Mouse (Mus musculus): ENCODE measurements around the gene Pak1. TPM values are rescaled to one million over a fixed set of nuclear protein-coding genes. Genes with fewer than 3 reads are reported as not detected.
"Not testable (repeated sequence)": the region's sequence is repeated elsewhere in the genome, so short reads cannot be mapped to it uniquely, and the experiment has no call there.

Pak1 gene
- total RNA-seq, 2 experiments from 2014 or later = 1.2 to 1.3 TPM

DNA sequence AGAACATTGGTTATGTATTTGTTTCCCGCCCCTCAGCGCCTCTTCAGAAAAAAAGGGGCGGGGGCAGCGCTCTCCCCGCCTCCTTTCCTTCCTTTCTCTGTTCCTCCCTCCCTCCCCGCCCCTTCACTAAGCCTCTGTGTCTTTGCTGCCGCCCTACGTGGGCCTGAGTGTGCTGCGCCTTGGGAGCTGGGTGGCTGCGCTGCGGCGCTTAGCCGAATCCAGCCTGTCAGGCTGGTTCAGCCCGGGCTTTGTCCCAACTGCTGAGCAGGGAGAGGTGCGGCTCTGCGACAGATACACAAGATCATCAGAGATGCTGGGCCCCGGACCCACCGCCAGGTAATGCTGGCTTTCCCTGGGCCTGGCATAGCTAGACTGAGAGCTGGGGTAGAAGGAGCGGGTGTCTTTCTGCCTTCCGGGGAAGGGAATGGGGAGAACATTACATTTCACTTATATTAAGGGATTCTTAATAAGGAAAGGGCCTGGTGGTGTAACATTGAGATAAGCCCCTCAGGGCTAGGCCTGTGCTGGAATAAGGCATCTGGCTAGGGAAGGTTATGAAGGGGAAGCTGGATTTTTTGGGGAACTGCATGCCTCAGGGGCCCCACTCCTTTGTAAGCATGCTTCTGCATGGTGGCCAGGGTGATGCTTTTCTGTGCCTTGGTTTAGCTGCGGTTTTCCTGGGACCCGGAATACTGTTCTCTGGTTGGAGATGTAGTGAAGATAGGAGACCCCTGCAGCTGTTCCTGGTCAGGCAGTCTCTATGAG, 54.6 kb downstream of the Pak1 start:
- peak; percentile 2 for DNase-seq (ENCODE audit: low spot score)
- intact Hi-C loops (cut with DNase I) = loop anchor here (5.0 kb wide), 1 partner anchor 91 kb away; no protein-coding TSS in a partner anchor

DNA sequence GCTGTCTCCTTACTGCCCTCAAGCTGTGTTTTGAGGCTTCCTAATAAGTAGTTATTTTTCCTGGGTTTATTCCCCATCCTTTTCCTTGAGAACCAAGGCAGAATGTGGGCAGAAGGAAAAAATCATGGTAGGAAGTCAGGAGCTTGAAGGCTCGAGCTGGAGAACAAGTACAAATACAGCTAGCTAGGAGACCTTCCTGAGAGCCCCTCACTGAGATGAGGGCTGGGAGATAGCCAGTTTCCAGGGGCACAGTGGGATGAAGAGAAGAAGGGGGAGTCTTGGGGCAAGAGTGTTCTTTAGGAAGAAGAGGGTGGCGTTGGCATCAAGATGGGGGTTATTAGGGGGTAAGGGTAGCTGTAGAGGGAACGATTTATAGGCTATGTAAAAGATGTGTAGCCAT, 56.1 kb downstream of the Pak1 start:
- intact Hi-C loops (cut with DNase I) = loop anchor here (5.0 kb wide), 1 partner anchor 92 kb away; no protein-coding TSS in a partner anchor
- no peak for DNase-seq (ENCODE audit: low spot score)

DNA sequence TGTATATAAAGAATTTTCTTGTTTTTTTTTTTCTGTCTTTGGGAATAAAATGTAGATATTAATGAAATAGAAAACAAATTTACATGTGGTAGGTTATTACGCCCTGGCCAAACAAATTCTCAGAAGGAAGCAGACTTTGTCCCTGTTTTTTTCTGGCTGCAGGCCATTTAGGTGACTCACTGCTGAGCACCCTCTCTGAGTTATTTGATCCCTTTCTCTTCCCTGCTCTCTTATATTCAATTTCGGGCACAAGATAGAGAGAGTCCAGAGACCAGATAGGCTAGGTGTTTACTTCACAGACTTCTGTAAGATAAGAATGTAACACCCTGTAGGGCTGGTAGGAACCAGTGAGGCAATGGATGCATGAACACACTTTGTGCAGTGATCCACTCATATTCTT, 57.2 kb downstream of the Pak1 start:
- no peak for DNase-seq (ENCODE audit: low spot score)
- intact Hi-C loops (cut with DNase I) = no loop called here

DNA sequence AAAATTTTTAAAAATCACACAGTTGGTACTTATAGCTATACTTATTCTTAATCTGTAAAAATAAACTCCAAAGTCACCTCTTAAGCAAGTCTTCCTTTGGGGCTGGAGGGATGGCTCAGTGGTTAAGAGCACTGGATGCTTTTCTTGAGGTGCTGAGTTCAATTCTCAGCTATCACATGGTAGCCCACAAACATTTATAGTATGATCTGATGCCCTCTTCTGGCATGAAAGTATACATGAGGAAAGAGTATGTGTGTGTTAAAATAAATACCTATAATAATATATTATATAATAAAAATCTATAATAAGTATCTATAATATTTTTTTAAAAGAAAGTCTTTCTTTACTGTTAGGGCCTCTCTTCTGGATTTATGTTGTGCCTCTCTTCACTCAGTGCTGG, 58.2 kb downstream of the Pak1 start:
- intact Hi-C loops (cut with DNase I) = no loop called here
- DNase-seq (ENCODE audit: low spot score) = no peak

DNA sequence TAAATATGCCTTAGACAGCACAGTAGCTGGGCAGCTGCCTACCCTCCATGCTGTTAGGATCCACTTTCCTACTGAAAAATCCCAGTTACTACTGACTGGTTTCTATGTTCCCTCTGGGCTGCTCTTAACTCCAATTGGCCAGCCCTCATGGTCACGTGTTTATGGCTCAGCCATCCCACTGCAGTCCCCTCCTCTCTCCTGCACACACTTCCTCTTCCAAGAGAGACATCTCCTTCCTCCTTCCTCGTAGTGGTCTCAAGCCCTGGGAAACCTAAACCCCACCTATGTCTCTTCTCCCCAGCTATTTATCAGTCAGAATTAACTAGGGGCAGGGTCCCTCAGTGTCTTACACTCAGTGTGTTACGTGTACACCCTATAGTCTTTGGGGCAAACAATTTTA, 61.2 kb downstream of the Pak1 start:
- DNase-seq (ENCODE audit: low spot score); intact Hi-C loops (cut with DNase I): not testable (repeated sequence)

DNA sequence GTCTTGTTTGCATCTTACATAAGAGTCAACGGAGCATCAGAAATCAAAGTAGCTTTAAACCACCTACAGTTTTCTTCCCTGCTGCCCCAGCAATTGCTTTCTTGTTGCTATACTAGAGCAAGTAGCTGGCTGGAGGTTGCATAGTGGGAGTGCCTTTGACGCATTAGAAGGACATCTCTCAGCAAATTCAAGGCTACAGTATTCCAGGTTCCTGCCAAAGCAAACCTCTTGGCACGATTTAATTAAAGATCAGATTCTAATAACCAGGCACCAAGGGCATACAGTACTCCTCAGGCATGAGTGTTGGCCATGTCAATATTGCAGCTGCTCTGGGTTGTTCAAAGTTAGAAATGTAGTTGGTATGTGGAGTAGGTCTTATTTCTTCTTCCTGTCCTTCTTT, 62.0 kb downstream of the Pak1 start:
- no peak for DNase-seq (ENCODE audit: low spot score)
- intact Hi-C loops (cut with DNase I) = no loop called here

DNA sequence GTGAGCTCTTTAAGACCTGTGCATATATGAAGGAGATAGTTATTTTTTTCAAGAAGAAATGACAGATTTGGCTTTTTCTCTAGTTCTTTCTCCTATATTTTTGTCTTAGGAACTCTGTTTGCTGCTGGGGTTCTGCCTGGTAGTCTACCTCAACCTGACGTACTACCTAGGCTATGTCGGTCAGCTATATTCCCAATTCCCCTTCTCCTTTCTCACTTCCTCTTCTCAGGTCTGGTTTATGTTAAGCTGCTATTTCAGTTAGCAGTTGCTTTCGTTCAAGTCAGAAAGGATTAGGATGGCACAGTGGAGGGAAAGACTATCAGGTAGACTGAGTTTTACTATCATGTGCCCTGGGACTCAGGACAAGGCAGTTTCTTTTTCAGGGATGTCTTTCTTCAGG, 75.2 kb downstream of the Pak1 start:
- intact Hi-C loops (cut with DNase I) = no loop called here
- no peak for DNase-seq (ENCODE audit: low spot score)

DNA sequence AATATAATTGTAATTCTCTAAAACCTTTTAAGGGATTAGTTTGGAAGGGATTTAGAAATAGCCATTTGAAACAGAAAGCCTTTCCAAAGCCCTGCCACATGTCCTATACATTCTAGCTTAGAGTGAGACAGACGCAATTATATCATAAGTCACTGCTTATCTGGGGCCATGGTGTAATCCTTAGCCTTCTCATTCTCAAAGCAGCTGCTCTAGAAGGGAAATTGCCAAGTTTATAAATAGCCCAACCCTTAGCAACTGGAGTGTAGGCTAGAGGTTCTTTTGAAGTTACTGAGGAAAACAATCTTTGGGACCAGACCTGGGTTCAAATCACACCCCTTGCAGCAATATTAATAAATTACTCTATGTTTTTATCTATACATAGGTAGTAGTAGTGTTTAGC, 76.2 kb downstream of the Pak1 start:
- no peak for DNase-seq (ENCODE audit: low spot score)
- intact Hi-C loops (cut with DNase I) = no loop called here

DNA sequence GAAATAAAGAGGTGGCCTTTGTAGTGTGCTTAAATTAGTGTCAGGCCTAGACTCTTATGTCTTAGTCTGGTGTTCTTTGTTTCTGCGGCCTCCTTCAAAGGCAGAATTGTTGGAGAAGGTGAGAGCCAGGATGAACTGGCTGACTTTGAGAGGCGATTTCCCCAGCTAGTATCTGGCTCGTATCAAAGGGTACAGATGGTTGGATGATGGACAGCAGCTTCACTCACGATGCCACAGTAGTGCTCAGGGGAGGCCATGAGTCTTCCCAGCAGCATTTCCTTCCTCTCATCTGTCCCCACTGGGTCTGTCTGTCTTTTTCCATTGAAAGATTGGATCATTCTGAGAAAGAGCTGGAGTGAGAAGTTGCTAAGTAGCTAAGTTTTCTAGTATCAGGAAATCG, 79.5 kb downstream of the Pak1 start:
- intact Hi-C loops (cut with DNase I) = no loop called here

DNA sequence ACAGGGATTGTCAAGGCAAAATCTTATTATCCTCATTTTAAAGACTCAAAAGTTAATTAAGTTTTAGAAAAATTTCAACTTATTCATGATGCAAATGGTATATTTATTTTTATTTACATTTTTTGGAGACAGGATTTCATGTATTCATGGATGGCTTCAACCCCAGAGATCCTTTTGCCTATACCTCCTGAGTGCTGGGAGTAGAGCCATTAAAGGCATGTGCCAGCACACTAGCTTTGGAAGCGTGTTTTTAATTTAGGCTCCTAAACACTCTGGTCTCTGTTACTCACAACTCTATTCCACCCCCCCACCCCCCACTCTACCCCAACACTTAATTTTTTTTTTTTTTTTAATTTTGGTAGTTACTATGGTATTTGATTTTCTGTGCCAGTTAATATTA, 80.4 kb downstream of the Pak1 start:
- DNase-seq (ENCODE audit: low spot score) = no peak
- intact Hi-C loops (cut with DNase I) = no loop called here

More for the DNA sequence above, 79.5 kb downstream of the Pak1 start:
- no peak for DNase-seq (ENCODE audit: low spot score)

DNA sequence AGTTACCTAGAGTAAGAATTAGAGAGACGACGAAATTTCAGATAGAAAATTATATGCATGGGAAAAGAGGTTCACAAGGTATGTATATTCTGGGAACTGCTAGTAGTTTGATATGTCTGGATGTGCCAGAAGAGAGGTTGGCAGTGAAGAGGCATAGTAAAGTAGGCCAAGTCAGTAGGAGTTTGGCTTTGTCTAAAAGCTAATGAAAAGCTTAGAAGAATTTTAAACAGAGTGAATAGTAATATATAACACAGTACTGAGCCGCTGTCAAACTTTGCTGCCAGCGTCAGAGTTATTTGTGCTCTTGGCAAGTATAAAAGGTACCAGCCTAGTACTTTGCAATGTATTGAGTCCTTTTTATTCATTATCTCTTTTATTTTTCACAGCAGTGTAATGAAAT, 84.1 kb downstream of the Pak1 start:
- intact Hi-C loops (cut with DNase I) = no loop called here
- no peak for DNase-seq (ENCODE audit: low spot score)

DNA sequence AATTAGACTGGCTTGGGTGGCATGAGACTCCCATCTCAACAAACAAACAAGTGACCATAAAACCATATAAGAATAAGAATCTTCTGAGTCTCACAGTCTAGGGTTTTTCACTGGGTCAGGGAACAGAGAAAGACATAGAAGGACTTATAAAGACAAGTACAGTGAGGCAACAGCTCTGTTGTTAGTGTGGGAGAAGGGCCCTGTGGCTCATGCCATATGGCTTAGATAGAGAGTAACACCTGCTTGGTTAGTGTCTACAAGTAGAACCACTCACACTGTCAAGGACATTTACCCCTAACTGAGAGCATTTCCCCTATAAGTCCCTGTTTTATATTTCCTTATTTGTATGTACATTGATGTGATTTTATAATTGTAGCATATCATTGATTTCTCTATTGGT, 85.0 kb downstream of the Pak1 start:
- intact Hi-C loops (cut with DNase I) = no loop called here
- DNase-seq (ENCODE audit: low spot score) = no peak

DNA sequence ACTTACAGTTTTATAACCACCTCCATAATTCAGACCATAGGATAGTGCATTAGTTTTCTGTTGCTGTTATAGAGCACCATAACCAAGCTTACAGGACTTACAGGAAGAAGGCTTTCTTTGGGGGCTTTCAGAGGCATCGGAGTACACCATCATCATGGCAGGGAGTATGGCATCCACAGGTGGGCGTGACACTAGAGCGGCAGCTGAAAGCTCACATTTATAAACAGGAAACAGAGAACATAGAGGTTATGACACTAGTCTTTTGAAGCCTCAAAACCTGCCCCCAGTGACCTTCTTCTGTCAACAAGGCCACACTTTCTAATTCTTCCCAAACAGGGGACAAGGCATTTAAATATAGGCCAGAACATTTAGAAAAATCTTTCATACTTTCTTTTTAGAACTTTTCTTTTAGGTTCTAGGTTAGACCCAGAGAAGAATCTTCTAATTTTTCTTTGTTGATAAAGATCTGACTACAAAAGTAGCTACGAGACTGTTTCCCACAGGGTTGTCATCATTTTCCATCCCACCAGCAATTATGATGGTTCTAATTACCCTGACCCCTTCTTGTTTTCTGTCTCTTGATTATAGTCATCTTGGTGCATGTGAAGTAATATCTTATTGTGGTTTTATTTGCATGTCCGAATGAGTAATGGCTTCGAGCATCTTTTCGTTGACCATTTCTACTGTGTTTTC, 89.7 kb downstream of the Pak1 start:
- intact Hi-C loops (cut with DNase I) = no loop called here
- no peak for DNase-seq (ENCODE audit: low spot score)

DNA sequence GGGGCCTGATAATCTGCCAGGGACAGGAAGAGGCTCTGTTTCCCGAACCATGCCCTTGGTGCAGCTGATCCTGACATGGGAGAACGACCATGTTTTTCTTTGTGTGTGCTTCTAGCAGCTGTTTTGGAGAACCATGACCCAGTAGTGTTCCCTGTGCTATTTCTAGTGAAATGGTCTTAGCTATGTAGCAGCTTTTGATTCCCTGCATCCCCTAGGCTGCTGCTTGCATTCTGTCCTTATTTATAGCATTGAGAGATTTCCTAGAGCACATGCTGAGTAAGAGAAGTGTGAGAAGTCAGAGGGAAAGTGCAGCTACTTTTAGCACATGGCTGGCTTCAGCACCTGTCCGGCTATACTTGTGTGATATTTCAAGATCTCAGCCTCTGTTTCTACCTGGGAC, 123.3 kb downstream of the Pak1 start:
- intact Hi-C loops (cut with DNase I) = no loop called here
- no peak for DNase-seq (ENCODE audit: low spot score)

DNA sequence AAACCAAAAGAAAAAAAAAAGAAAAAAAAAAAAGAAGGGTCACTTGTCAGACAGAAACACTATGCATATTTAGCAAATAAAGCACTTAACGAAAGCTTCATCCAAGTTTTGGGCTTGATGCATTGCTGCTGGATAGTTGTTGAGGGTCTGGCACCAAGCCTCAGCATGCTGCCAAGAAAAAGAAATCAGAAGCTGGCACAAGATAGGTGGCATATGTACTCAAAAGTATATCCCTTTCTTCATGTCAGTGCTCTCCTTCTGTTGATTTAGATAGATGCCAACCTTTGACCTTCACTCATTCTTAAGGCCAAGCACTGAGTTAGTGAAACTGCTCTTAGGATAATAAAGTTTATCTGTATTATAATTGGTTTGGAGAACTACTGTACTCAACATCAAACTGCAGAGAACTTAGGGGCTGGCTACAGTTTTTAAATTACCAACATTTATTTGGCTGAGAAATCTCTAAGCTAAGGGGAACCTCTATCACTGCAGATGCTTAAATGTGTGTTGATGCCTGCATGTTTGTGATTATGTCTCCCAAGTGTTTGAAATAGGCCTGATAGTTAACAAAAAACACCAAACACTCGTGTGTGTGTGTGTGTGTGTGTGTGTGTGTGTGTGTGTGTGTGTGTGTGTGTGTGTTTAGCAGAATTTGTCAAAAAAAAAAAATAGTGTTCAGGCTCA, 126.6 kb downstream of the Pak1 start:
- intact Hi-C loops (cut with DNase I) = no loop called here
- no peak for DNase-seq (ENCODE audit: low spot score)

DNA sequence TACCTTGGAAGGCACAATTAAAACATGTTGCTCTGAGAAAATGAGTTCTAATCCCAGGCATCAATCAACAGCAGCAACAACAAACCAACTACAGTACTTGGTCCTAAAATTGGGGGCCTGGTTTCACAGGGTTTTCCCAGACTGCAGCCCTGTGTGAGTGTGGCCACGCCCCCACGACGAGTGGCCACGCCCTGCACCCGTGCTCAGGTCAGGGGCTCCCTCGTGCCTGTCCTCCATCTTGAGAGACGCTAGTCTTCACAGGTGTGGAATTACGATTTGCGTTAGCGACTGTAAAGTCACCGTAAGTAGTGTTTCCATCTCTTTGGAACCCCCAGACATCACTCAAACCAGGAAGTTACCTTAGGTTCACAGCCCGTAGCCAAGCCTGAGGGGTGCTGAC, 131.4 kb downstream of the Pak1 start, which contains the start of gene Gdpd4:
Gdpd4 (plus strand) TSS at position 214 of the 400 bp plus-strand sequence.
- intact Hi-C loops (cut with DNase I) = no loop called here
- DNase-seq (ENCODE audit: low spot score) = no peak

DNA sequence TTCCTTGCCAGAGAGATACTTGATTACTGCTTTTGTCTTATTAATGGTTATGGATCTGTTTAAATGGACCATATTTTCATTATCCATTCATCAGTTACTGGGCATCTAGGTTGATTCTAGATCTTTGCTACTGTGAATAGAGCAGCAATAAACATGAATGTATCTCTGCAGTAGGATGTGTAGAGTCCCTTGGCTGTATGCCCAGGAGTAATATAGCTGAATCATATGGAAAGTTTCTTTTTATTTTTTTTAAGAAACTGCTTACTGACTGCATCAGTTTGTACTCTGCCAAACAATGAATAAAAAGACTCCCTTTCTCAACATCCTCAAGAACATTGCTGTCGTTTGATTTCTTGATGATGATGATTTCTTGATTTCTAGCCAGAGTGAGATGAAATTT, 137.5 kb downstream of the Pak1 start:
- no peak for DNase-seq (ENCODE audit: low spot score)
- intact Hi-C loops (cut with DNase I) = no loop called here

DNA sequence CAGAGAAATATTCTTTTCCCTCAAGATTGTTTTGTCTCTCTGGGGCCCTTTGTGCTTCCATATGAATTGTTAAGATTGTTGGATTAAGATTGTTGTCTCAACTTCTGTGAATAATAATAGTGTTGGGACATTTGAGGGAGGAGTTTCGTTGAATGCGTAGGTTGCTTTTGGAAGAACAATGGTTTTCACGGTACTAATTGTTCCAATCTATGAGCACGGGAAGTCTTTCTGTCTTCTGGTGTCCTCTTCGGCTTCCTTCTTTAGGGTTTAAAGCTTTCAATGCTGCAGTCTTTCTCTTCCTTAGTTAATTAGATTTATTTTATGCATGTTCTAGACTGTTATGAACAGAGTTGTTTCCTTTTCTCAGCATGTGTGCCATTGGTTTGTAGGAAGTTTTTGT, 138.6 kb downstream of the Pak1 start:
- no peak for DNase-seq (ENCODE audit: low spot score)
- intact Hi-C loops (cut with DNase I) = no loop called here

DNA sequence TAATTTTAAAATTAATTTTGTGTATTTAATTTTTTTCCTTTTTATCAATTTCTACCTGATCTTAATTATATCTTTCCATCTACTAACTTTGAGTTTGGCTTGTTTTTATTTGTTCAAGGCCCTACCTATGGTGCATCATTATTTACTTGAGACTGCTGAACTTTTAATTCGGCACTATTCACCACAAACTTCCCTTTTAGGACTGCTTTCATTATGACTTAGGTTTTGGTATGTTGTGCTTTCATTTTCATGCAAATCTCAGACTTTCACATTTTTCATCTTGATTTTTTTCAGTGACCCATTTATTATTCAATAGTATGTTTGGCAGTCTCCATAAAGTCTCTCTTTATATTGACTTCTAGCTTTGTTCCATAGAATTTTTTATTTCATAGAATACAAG, 156.1 kb downstream of the Pak1 start:
- no peak for DNase-seq (ENCODE audit: low spot score)
- intact Hi-C loops (cut with DNase I) = no loop called here
